Mouse (Mus musculus): ENCODE measurements at regions not wholly inside any gene's neighbourhood (a gene's known extent, or its start where the extent isn't known, plus 50 kb on each side); places are given as distances from the start of the nearest gene placed in this dataset.
A peak's percentile ranks its signal among the peaks of the same experiment; 100 is the strongest.

DNA sequence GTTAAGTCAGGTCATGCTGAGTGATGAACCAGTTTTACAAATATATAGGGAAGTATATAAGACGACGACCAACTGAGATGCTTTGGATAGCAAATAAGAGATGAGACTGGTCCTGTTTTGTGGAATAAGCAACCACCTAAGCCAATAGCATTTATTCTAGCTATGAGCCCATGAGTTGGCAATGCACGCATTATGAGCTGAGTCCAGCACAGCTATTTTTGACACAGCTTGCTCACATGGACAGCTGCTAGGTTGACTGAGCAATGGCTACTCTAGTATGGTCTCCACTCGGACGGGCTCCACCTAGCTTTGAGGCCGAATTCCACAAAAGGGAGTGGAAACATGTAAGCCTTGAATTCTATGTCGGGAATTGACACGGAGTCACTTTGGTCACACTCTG, 146.1 kb upstream of the Dyrk2 start:
- DNase-seq (ENCODE audit: low read depth), result no peak

DNA sequence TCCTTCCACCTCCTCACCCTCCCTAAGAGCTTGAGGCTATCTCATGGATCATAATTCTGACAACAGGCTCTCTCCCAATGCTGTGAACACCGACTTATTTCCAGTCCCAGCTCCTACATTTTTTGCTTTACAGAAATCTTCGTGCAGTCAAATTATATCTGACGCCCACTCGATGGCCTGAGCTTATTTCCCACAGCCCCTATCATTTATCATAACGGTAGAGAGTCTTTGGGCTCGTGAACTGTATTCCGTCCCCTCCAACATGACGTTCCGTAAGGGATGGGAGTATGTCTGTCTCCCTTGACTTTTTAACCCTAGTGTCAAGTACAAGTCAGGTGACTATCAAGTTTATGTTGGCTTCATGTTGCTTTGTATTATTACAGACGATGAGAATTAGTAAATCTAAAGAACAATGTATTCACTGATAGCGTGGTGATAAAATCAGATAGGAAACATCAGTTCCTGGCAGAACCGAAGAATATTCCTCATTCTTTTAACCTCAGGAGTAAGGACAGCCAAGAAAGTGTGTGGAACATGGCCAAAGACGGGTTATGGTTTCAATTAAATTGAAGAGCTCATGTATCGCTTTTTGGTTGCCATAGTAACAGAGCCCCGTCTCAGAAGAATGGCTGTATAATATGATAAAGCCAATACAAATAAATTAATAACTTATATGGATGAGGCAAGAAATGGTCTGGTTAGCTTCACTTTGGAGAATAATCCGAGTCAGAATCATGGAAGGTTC, 145.5 kb upstream of the Dyrk2 start:
- no peak for DNase-seq (ENCODE audit: low read depth)

GRCm38 (mm10) chr10:119014731-119015130, 144.7 kb upstream of the Dyrk2 start:
- no peak for DNase-seq (ENCODE audit: low read depth)

- DNase-seq (ENCODE audit: low read depth), result no peak
Observed at GRCm38 (mm10) chr10:119013758-119014157, 143.7 kb upstream of the Dyrk2 start.

DNA sequence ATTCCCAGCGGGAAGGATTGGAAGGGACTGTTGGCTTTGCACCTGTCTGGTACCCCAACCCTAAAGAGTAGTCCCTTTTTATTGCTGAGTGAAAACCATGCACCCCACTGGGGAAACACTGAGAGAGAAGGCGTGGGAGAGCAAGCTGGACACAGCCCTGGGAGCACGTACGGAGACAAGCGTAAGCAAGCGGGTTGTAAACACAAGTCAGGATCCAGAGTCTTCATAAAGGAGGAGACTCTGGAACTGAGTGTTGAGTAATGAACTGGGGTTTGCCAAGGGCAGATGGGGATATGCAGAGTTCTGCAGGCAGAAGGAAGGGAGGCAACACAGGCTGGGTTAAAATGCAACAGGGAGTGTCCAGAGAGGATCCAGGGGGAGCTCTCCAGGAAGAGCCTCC, 141.5 kb upstream of the Dyrk2 start:
- DNase-seq (ENCODE audit: low read depth), result no peak

DNA sequence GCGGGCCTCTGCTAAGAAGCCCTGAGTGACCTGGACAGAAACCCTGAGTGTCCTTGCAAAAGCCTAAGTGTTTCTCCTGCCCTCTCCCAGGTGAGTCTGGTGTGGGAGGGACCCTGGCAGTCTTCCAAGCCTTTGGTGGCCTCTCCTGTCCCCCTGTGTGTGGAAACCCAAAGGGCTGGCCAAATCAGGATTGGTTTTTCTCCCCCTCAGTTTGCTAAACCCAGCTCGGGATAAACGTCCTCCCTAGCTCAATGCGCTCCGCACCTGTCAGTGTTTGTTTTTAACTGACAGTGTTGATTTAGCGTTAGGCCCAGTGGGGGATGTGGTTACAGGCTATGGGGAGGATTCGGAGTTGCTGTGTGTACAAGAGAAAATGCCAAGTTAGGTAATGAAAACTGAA, 140.9 kb upstream of the Dyrk2 start:
- peak; percentile 52 for DNase-seq (ENCODE audit: low read depth)

DNA sequence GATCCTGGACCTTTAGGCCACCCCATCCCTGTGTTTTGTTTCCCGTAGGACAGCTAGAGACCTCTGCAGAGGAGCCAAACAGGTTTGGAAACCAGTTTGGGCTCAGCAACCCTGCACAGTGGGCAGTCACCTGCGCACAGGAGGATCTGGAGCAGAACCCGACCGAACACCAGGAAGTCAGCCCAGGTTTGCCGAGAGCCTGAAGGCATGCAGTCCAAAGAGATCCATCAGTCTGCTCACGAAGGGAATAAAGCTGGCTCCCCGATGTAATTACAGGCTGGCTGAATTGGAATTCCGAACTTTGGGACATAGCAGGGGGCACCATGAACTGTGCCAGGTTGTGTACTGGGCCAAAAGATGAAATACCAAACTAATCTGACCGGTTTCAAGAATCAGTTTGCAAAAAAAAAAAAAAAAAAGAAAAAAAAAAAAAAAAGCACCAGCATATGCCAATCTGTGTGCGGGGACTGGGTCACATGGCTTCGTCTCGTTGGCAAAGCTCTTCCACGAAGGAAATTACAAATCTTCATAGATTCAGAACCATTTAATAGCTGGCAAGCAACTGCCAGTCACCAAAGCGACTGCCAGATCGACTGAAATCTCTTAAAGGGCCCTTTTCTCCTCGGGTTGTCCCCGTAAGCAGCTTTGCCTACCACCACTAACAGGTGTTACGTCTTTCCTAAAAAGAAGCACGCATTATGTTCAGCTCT, 137.0 kb upstream of the Dyrk2 start:
- no peak for DNase-seq (ENCODE audit: low read depth)

DNA sequence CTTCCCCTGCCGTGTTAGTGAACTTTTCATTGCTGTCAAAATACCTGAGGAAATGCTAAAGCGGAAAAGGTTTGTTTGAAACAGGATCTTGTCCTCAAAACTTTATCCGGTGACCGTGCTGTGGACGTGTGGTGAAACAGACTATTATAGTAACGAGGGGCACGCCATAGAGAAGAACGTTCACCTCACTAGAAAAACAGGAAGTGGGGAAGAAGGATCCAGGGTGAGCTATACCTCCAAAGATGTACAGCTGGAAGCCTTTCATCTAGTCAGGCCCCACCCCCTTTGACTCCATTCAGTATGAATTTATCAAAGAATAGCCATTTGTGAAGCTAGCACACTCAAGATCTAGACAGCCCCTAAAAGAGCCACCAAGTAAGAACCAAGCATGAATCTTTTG, 135.5 kb upstream of the Dyrk2 start:
- DNase-seq (ENCODE audit: low read depth), result peak; percentile 68

- DNase-seq (ENCODE audit: low read depth), result peak; percentile 70
Observed at GRCm38 (mm10) chr10:119004426-119004825, 134.4 kb upstream of the Dyrk2 start.

DNA sequence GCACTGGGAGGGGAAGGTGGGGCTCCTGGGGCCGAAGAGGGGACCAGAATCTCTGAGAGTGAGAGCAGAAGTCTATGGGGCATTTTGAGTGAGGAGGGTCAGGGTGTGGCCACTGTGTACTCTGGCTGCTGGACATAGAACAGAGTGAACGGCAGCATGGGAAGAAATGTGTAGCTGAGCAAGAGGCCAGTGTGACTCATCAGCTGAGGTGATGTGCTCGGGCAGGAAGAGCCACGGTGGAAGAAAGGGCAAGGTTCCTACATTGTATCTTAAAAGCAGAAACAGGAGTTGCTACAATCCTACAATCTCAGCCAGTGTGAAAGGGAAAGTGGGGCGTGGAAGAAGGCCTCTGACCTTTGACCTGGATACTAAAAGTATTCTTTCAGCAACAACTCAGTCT, 133.8 kb upstream of the Dyrk2 start:
- peak; percentile 50 for DNase-seq (ENCODE audit: low read depth)

GRCm38 (mm10) chr10:119003042-119003441, 133.0 kb upstream of the Dyrk2 start:
- no peak for DNase-seq (ENCODE audit: low read depth)

GRCm38 (mm10) chr10:119001895-119002294, 131.9 kb upstream of the Dyrk2 start:
- DNase-seq (ENCODE audit: low read depth), result peak; percentile 55

DNA sequence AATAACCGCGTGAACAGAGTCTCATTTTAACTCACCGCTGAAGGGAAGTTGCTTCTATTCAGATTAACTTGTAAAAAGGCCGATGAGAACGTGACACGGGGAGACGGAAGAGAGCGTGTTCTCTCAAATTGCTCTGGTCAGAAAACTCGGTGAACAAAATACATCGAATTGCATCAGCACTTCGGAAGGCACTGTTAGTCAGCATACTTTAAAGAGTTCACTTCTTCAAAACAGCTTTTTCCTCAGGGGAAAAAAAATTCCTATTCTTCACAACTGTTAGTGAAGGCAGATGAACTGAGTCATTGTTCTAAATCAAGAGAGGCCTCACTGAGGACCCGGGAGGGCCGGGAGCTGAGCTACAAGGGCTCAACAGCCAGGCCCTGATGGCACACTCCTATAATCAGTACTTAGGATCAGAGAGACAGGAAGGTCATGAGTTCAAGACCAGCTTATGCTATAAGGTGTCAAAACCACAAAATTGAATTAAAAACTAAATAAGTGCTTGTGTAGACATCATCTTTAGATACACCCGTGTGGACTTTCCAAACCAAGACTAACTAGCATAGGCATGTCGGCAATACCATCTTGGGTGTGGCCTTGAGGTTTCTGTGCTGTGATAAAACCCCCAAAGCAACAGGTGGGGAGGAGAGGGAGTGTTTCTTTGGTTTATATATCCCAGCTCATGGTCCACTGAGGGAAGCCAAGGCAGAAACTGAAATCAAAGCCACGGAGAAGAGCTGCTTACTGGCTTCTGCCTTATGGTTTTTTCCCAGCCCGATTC, 131.2 kb upstream of the Dyrk2 start:
- peak; percentile 78 for DNase-seq (ENCODE audit: low read depth)

DNA sequence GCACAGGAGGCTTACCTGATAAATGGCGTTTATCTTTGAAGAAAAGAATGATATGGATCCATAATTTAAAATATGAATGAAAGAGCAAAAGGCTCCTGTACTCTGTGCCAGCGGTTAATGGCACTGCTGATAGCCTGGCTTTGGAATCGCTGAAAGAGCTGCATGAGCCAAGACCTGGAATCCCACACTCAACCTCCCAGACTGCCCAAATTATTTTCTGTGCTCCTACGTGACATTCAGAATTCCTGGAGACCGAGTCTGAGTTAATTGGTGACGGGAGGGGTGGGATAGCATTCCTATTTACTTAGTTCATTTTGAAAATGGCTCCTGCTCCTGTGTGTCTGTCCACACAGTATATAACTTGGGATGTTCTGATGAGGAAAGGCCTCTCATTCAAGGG, 129.0 kb upstream of the Dyrk2 start:
- DNase-seq (ENCODE audit: low read depth), result no peak

DNA sequence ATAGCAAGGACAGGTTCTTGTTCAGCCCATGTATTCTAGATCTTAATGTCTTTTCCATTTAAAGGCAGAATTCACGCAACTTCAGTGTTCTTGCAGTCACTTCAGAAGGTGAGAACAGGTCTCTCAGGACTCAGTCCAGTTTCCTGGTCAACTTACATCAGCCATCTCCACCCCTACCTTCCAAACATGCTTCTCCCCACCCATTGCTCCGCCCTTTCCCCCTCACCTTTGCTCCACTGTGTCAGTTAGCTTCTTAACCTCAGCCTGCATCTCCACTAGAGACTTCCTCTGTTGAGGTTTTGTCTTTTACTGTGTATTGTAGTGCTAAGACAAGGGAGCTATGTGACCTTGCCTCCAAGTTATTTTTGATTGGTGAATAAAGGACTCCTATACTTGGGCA, 127.0 kb upstream of the Dyrk2 start:
- DNase-seq (ENCODE audit: low read depth), result no peak

- no peak for DNase-seq (ENCODE audit: low read depth)
Observed at GRCm38 (mm10) chr10:118993819-118994574, 124.0 kb upstream of the Dyrk2 start.

DNA sequence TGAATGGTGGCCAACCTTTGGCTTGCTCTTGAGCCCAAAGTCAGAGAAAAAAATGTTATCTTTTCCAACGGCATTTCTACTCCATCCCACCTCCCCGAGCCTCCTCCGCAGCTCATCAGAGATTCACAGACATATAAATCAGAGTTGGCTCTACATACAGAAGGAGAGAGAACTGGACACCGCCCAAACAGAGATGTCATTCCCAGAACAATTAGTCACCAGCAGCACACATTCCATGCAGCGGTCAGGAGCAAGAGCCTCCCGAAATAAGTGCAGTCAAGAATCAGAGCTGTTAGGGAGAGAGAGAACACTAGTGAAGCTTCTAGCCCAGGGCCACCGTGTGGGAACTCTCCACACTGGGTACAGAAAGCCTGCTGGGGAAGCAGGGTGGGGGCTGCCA, 121.2 kb upstream of the Dyrk2 start:
- no peak for DNase-seq (ENCODE audit: low read depth)

GRCm38 (mm10) chr10:118990500-118990899, 120.5 kb upstream of the Dyrk2 start:
- no peak for DNase-seq (ENCODE audit: low read depth)

- no peak for DNase-seq (ENCODE audit: low read depth)
Observed at GRCm38 (mm10) chr10:118989812-118990211, 119.8 kb upstream of the Dyrk2 start.

DNA sequence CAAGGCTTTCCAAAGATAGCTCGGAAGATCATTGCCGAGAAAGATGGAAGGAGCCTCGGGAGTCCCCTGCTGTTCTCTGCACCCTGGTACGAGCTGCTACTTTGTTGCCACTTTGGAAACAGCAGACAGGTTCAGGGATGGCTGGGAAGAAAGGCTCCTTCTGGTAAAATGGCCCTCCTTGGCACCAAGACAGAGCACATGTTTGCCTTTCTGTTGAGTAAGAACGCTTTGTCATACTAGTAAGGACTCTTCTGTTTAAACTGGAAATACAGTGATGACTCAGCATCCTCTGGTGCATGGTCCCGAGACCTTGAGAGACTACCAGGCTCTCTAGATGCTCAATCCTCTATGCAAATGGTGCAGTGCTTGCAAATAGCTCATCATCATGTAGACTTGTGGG, 118.2 kb upstream of the Dyrk2 start:
- no peak for DNase-seq (ENCODE audit: low read depth)

DNA sequence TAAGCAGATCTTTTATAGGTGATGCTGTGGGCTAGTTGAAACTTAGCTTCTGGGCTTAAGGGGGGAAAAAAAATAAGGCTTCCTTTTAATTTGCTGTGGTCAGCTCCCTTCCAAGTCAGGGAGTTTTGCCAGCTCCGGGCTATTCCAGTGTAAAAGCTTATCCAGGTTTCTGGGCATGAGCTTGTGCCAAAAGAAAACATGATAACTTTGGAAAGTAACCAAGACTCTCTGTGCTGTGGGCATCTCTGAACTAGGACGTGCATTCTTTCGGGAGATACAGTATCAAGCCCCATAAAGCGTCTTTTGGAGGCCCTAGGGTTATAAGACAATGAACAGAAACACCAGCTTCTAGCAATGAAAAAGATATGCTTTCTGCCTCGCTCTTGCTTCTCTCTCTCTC, 114.6 kb upstream of the Dyrk2 start:
- DNase-seq (ENCODE audit: low read depth), result no peak

DNA sequence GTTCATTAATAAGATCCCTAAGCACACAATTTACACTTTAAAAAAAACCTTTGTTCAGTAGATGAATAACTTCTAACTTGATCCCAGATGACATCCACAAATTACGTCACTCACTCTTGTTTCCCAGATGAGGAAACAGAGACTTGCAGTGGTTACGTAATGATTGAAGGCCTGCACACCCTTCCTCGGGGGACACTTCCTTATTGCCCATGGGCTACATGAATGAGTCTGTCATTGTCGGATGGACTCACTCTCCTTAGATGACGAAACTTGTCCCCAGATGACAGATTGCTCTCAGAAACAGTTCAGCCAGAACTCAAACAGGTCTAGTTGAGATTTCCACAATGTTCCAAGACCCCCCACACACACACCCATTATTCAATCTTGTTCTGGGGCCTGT, 111.4 kb upstream of the Dyrk2 start:
- no peak for DNase-seq (ENCODE audit: low read depth)

Measured in induced T-regulatory cell, adult 2 months (primary cell).